Mouse (Mus musculus): Measurements from ENCODE around the gene Cyp26c1. TPM values are rescaled to one million over a fixed set of nuclear protein-coding genes. Genes with fewer than 3 reads are reported as not detected.

The Cyp26c1 gene
- polyA plus RNA-seq, 1 experiment from 2014 or later, result not detected

- H3K36me3 ChIP-seq (ENCODE audit: control insufficient read depth, insufficient read depth, low read length), result no peaks in the 10 kb centered on the region
- no peak for ATAC-seq (ENCODE audit: low FRiP score, low TSS enrichment)
These were observed 17.1 kb downstream of the Cyp26c1 start for GRCm38 (mm10) chr19:37702377-37703076.

DNA sequence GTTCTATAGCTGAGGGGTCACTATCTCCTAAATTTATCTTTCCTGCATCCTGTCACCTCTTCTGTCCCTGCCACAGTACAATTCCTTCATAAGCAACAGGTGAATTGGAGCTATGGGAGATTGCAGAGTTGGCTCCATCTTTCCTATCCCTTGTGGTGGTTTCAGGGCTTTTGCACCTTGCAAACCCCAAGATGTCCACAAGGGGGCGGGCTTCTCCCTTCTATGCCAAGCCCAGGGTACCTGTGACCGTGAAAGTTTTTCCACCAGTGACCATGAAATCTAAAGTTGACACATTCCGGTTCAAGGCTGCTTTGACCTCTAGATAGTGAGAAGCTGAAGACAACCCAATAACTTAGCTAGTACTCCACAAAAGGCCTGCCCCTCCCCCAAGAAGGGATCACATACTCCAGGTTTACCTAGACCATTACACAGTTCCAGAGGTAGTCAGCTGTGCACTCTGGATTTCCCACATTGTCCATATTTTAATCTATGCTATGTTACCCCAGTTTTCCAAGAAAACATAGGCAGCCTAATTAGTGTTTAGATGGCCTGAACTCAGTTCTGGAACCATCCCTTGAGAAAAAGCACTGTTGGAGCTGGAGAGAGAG is 18.6 kb downstream of the Cyp26c1 start:
- peak; percentile 59 for ATAC-seq (ENCODE audit: low FRiP score, low TSS enrichment)

More at GRCm38 (mm10) chr19:37702377-37703076, 17.1 kb downstream of the Cyp26c1 start:
- no peak overlapping the region for H3K9ac ChIP-seq (ENCODE audit: low read length)
- no peak overlapping the region for H3K4me3 ChIP-seq (ENCODE audit: low read depth, low read length)
- WGBS, result 51% methylated on average over 21 of the region's 21 CpGs
- TF ChIP-seq CTCF (IDR thresholded peaks at IDR 0.05; ENCODE audit: low read depth) (no peak), EP300 (optimal IDR thresholded peaks at IDR 0.05) (no peak)
- H3K4me1 ChIP-seq (replicated peaks; ENCODE audit: control insufficient read depth, insufficient read depth), result no peaks in the 10 kb centered on the region
- no peaks in the 10 kb centered on the region for H3K9me3 ChIP-seq (ENCODE audit: control insufficient read depth, low read length)
- H3K4me2 ChIP-seq (replicated peaks; ENCODE audit: low read depth), result no peak overlapping the region
- no peak overlapping the region for H3K27ac ChIP-seq (replicated peaks)
- no peak for DNase-seq (ENCODE audit: low spot score)
- H3K27me3 ChIP-seq (ENCODE audit: control insufficient read depth, insufficient read depth, low read length), result peaks cover 23% of the 10 kb centered on the region

GRCm38 (mm10) chr19:37705722-37706121 is 20.3 kb downstream of the Cyp26c1 start:
- no peak for DNase-seq (ENCODE audit: low spot score)
- no peak for TF ChIP-seq CTCF (IDR thresholded peaks at IDR 0.05; ENCODE audit: low read depth)
- TF ChIP-seq EP300 (optimal IDR thresholded peaks at IDR 0.05), result no peak
- Histone ChIP-seq H3K36me3 (ENCODE audit: control insufficient read depth, insufficient read depth, low read length) (no peaks in the 10 kb centered on the region), H3K4me2 (replicated peaks; ENCODE audit: low read depth) (no peak overlapping the region), H3K4me1 (replicated peaks; ENCODE audit: control insufficient read depth, insufficient read depth) (no peaks in the 10 kb centered on the region), H3K4me3 (ENCODE audit: low read depth, low read length) (no peak overlapping the region), H3K9me3 (ENCODE audit: control insufficient read depth, low read length) (no peaks in the 10 kb centered on the region), H3K27me3 (ENCODE audit: control insufficient read depth, insufficient read depth, low read length) (0 out of 2 replicates have a peak, but pooled peaks cover 2% of the 10 kb centered on the region), H3K27ac (replicated peaks) (no peak overlapping the region), H3K9ac (ENCODE audit: low read length) (no peak overlapping the region)
- WGBS, result 92% methylated on average over 5 of the region's 5 CpGs
- ATAC-seq (ENCODE audit: low FRiP score, low TSS enrichment), result no peak

More for the DNA sequence above, 18.6 kb downstream of the Cyp26c1 start:
- no peak overlapping the region for H3K4me3 ChIP-seq (ENCODE audit: low read depth, low read length)
- H3K27me3 ChIP-seq (ENCODE audit: control insufficient read depth, insufficient read depth, low read length), result peaks cover 10% of the 10 kb centered on the region
- 4% methylated on average over 3 of the region's 3 CpGs for WGBS
- no peak overlapping the region for H3K9ac ChIP-seq (ENCODE audit: low read length)
- TF ChIP-seq EP300 (optimal IDR thresholded peaks at IDR 0.05) (no peak), CTCF (IDR thresholded peaks at IDR 0.05; ENCODE audit: low read depth) (peak; percentile 93)
- H3K9me3 ChIP-seq (ENCODE audit: control insufficient read depth, low read length), result no peaks in the 10 kb centered on the region
- peak; percentile 75 for DNase-seq (ENCODE audit: low spot score)
- H3K36me3 ChIP-seq (ENCODE audit: control insufficient read depth, insufficient read depth, low read length), result no peaks in the 10 kb centered on the region
- H3K27ac ChIP-seq (replicated peaks), result no peak overlapping the region
- no peak overlapping the region for H3K4me2 ChIP-seq (replicated peaks; ENCODE audit: low read depth)
- no peaks in the 10 kb centered on the region for H3K4me1 ChIP-seq (replicated peaks; ENCODE audit: control insufficient read depth, insufficient read depth)

GRCm38 (mm10) chr19:37714681-37715080 is 29.3 kb downstream of the Cyp26c1 start:
- no peak for DNase-seq (ENCODE audit: low spot score)
- 63% methylated on average over 10 of the region's 10 CpGs for WGBS
- no peak overlapping the region for H3K4me3 ChIP-seq (ENCODE audit: low read depth, low read length)
- H3K27ac ChIP-seq (replicated peaks), result no peak overlapping the region
- no peak overlapping the region for H3K9ac ChIP-seq (ENCODE audit: low read length)
- ATAC-seq (ENCODE audit: low FRiP score, low TSS enrichment), result no peak
- no peak overlapping the region for H3K4me2 ChIP-seq (replicated peaks; ENCODE audit: low read depth)
- H3K36me3 ChIP-seq (ENCODE audit: control insufficient read depth, insufficient read depth, low read length), result no peaks in the 10 kb centered on the region
- no peaks in the 10 kb centered on the region for H3K9me3 ChIP-seq (ENCODE audit: control insufficient read depth, low read length)
- no peak for TF ChIP-seq EP300 (optimal IDR thresholded peaks at IDR 0.05)
- no peak for TF ChIP-seq CTCF (IDR thresholded peaks at IDR 0.05; ENCODE audit: low read depth)
- H3K27me3 ChIP-seq (ENCODE audit: control insufficient read depth, insufficient read depth, low read length), result no peaks in the 10 kb centered on the region
- no peaks in the 10 kb centered on the region for H3K4me1 ChIP-seq (replicated peaks; ENCODE audit: control insufficient read depth, insufficient read depth)

GRCm38 (mm10) chr19:37715980-37716379 is 30.6 kb downstream of the Cyp26c1 start:
- Histone ChIP-seq H3K27ac (replicated peaks) (no peak overlapping the region), H3K4me1 (replicated peaks; ENCODE audit: control insufficient read depth, insufficient read depth) (no peaks in the 10 kb centered on the region), H3K9ac (ENCODE audit: low read length) (no peak overlapping the region), H3K4me2 (replicated peaks; ENCODE audit: low read depth) (no peak overlapping the region), H3K36me3 (ENCODE audit: control insufficient read depth, insufficient read depth, low read length) (no peaks in the 10 kb centered on the region), H3K4me3 (ENCODE audit: low read depth, low read length) (no peak overlapping the region), H3K9me3 (ENCODE audit: control insufficient read depth, low read length) (no peaks in the 10 kb centered on the region), H3K27me3 (ENCODE audit: control insufficient read depth, insufficient read depth, low read length) (no peaks in the 10 kb centered on the region)
- WGBS, result 41% methylated on average over 1 of the region's 1 CpGs
- ATAC-seq (ENCODE audit: low FRiP score, low TSS enrichment) (no peak), DNase-seq (ENCODE audit: low spot score) (no peak)
- TF ChIP-seq EP300 (optimal IDR thresholded peaks at IDR 0.05), result no peak
- TF ChIP-seq CTCF (IDR thresholded peaks at IDR 0.05; ENCODE audit: low read depth), result no peak
